Mouse (Mus musculus): ENCODE data around the gene Naxd. TPM values are rescaled to one million over a fixed set of nuclear protein-coding genes. Genes with fewer than 3 reads are reported as not detected.

The Naxd gene
- total and polyA plus RNA-seq, 2 experiments from 2014 or later = 66.3 to 71.6 TPM

DNA sequence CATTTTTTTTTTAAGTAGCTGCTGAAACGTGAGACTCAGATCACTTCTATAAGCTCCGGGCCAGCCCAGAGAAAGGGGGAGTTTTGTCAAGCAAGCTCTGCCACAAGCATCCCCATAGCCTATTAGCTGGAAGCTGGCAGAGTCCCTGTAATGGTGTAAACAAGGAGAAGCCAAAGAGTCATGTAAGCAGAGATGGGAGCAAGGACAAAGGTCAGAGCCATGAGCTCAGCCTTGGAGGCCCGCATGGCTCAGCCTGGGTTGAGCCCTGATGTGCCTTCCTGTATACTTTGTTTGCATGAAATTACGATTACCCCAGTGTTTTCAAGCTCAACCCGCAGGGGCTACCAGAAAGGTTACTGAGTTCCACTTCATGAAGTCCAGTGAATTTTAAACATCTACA is 38.3 kb upstream of the Naxd start:
- Histone ChIP-seq H3K9me3 (replicated peaks; ENCODE audit: control insufficient read depth, low read length) (no peaks in the 10 kb centered on the region), H3K4me3 (ENCODE audit: low read depth, low read length) (no peak overlapping the region), H3K4me2 (ENCODE audit: low read depth, low read length) (no peak overlapping the region), H3K9ac (replicated peaks; ENCODE audit: low read depth, low read length) (no peak overlapping the region), H3K36me3 (replicated peaks; ENCODE audit: control insufficient read depth, insufficient read depth, low read length) (peaks cover 1% of the 10 kb centered on the region; the same call in 1 of the 2 replicates), H3K4me1 (ENCODE audit: control insufficient read depth, insufficient read depth) (peaks cover 46% of the 10 kb centered on the region), H3K27me3 (ENCODE audit: control insufficient read depth, insufficient read depth, low read length) (no peaks in the 10 kb centered on the region), H3K27ac (ENCODE audit: low read depth) (peak overlapping the region; percentile 92)
- DNase-seq (ENCODE audit: low spot score) (no peak), ATAC-seq (ENCODE audit: insufficient read depth, low read depth) (no peak)
- TF ChIP-seq CTCF (IDR thresholded peaks at IDR 0.05; ENCODE audit: low read depth) = no peak
- TF ChIP-seq EP300 (IDR thresholded peaks at IDR 0.05; ENCODE audit: low read depth) = no peak
- 59% methylated on average over 5 of the region's 5 CpGs for WGBS

DNA sequence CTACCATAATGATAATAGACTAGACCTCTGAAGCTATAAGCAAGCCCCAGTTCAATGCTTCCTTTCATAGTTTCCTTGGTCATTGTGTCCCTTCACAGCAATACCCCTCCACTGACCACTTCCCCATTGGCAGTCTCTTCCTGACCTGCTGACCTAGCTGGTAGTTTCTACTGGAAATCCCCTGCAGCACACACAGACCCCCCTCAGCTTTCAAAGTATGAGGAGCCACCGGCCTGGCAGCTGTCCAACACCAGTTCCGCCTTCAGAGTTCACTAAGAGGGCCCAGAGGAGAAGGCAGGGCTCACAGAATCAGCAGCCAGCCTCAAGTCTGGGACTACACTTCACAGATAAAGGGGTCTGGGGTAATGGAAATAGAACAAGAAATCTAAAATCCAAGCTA is 36.4 kb upstream of the Naxd start:
- H3K36me3 ChIP-seq (replicated peaks; ENCODE audit: control insufficient read depth, insufficient read depth, low read length) = no peaks in the 10 kb centered on the region
- H3K9ac ChIP-seq (replicated peaks; ENCODE audit: low read depth, low read length) = no peak overlapping the region
- H3K9me3 ChIP-seq (replicated peaks; ENCODE audit: control insufficient read depth, low read length) = no peaks in the 10 kb centered on the region
- H3K27me3 ChIP-seq (ENCODE audit: control insufficient read depth, insufficient read depth, low read length) = no peaks in the 10 kb centered on the region
- peaks cover 57% of the 10 kb centered on the region for H3K4me1 ChIP-seq (ENCODE audit: control insufficient read depth, insufficient read depth)
- 15% methylated on average over 2 of the region's 2 CpGs for WGBS
- no peak overlapping the region for H3K4me2 ChIP-seq (ENCODE audit: low read depth, low read length)
- no peak overlapping the region for H3K4me3 ChIP-seq (ENCODE audit: low read depth, low read length)
- ATAC-seq (ENCODE audit: insufficient read depth, low read depth) (no peak), DNase-seq (ENCODE audit: low spot score) (no peak)
- no peak for TF ChIP-seq CTCF (IDR thresholded peaks at IDR 0.05; ENCODE audit: low read depth)
- TF ChIP-seq EP300 (IDR thresholded peaks at IDR 0.05; ENCODE audit: low read depth) = no peak
- H3K27ac ChIP-seq (ENCODE audit: low read depth) = no peak overlapping the region; the same call in 1 of the 2 replicates

DNA sequence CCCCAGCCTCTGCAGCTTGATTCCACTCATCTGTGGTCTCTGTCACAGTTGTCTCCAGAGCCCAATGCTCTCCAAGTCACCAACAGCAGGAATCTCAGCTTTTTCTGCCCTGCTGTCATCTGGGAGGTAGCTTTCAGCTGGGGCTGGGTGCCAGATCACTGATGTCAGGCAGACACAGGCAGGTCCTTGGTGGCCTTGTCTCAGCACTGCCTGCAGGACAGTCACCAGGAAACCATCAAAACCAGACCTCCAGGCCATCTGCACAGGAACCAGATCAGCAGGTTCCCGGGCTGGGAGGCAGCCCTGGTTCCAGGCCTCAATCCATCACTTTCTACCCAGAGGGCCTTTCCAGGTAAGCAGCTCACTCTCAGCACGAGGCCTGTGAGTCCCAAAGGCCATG is 35.5 kb upstream of the Naxd start:
- Histone ChIP-seq H3K36me3 (replicated peaks; ENCODE audit: control insufficient read depth, insufficient read depth, low read length) (no peaks in the 10 kb centered on the region), H3K27me3 (ENCODE audit: control insufficient read depth, insufficient read depth, low read length) (no peaks in the 10 kb centered on the region), H3K27ac (ENCODE audit: low read depth) (peak overlapping the region; percentile 7; the same call in 1 of the 2 replicates), H3K4me1 (ENCODE audit: control insufficient read depth, insufficient read depth) (peaks cover 57% of the 10 kb centered on the region), H3K9me3 (replicated peaks; ENCODE audit: control insufficient read depth, low read length) (no peaks in the 10 kb centered on the region), H3K9ac (replicated peaks; ENCODE audit: low read depth, low read length) (no peak overlapping the region), H3K4me2 (ENCODE audit: low read depth, low read length) (no peak overlapping the region), H3K4me3 (ENCODE audit: low read depth, low read length) (no peak overlapping the region)
- ATAC-seq (ENCODE audit: insufficient read depth, low read depth) (no peak), DNase-seq (ENCODE audit: low spot score) (no peak)
- TF ChIP-seq CTCF (IDR thresholded peaks at IDR 0.05; ENCODE audit: low read depth) (no peak), EP300 (IDR thresholded peaks at IDR 0.05; ENCODE audit: low read depth) (no peak)
- 40% methylated on average over 2 of the region's 2 CpGs for WGBS

DNA sequence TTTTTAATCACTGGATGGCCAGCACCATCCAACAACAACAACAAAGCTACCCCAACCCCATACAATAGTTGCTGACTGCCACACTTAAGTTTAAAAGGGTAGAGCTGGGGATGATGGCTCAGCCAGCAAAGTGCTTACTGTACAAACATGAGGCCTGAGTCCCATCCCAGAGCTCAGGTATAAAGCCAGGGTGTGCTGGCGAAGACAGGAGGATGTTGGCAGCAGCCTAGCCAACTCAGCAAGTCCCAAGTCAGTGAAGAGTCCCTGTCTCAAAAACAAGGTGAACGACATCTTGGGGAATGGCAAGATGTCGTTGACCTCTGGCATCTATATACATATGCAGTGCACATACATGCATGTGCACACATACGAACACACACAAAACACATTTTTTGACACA is 34.7 kb upstream of the Naxd start:
- peaks cover 5% of the 10 kb centered on the region; the same call in 1 of the 2 replicates for H3K9me3 ChIP-seq (replicated peaks; ENCODE audit: control insufficient read depth, low read length)
- no peak overlapping the region for H3K4me2 ChIP-seq (ENCODE audit: low read depth, low read length)
- DNase-seq (ENCODE audit: low spot score) (no peak), ATAC-seq (ENCODE audit: insufficient read depth, low read depth) (no peak)
- 92% methylated on average over 4 of the region's 4 CpGs for WGBS
- H3K4me3 ChIP-seq (ENCODE audit: low read depth, low read length) = no peak overlapping the region
- no peaks in the 10 kb centered on the region for H3K27me3 ChIP-seq (ENCODE audit: control insufficient read depth, insufficient read depth, low read length)
- peaks cover 54% of the 10 kb centered on the region for H3K4me1 ChIP-seq (ENCODE audit: control insufficient read depth, insufficient read depth)
- no peak for TF ChIP-seq CTCF (IDR thresholded peaks at IDR 0.05; ENCODE audit: low read depth)
- no peak for TF ChIP-seq EP300 (IDR thresholded peaks at IDR 0.05; ENCODE audit: low read depth)
- H3K9ac ChIP-seq (replicated peaks; ENCODE audit: low read depth, low read length) = no peak overlapping the region
- H3K27ac ChIP-seq (ENCODE audit: low read depth) = peak overlapping the region; percentile 7; the same call in 1 of the 2 replicates
- H3K36me3 ChIP-seq (replicated peaks; ENCODE audit: control insufficient read depth, insufficient read depth, low read length) = peaks cover 7% of the 10 kb centered on the region

DNA sequence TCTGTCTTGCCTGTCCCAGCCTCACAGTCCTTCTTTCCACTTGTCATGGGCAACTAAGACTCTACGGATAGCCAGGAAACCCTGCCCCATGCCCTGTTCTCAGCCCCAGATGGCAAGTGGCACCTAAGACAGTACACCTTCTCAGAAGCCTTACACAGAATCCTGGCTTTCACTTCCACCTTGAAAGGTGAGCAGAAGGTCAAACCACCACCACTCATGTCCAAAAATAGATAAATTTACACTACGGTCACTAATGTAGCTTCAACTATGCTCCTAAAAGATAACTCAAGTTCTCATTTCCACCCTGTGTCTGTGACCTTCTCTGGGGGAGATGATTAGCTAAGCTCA is 33.8 kb upstream of the Naxd start:
- ATAC-seq (ENCODE audit: insufficient read depth, low read depth) = peak; percentile 67; the same call in 1 of the 2 replicates
- Histone ChIP-seq H3K27ac (ENCODE audit: low read depth) (peak overlapping the region; percentile 73), H3K4me3 (ENCODE audit: low read depth, low read length) (no peak overlapping the region), H3K4me1 (ENCODE audit: control insufficient read depth, insufficient read depth) (peaks cover 48% of the 10 kb centered on the region), H3K27me3 (ENCODE audit: control insufficient read depth, insufficient read depth, low read length) (no peaks in the 10 kb centered on the region), H3K4me2 (ENCODE audit: low read depth, low read length) (no peak overlapping the region), H3K9me3 (replicated peaks; ENCODE audit: control insufficient read depth, low read length) (peaks cover 5% of the 10 kb centered on the region; the same call in 1 of the 2 replicates), H3K36me3 (replicated peaks; ENCODE audit: control insufficient read depth, insufficient read depth, low read length) (peaks cover 14% of the 10 kb centered on the region), H3K9ac (replicated peaks; ENCODE audit: low read depth, low read length) (no peak overlapping the region)
- TF ChIP-seq EP300 (IDR thresholded peaks at IDR 0.05; ENCODE audit: low read depth) = no peak
- no peak for TF ChIP-seq CTCF (IDR thresholded peaks at IDR 0.05; ENCODE audit: low read depth)
- DNase-seq (ENCODE audit: low spot score) = no peak
- 47% methylated on average over 2 of the region's 2 CpGs for WGBS

Data from heart, postnatal 0 days (tissue).